ENCODE assay signal across 28 mouse cellular contexts in the genomic region with DNA sequence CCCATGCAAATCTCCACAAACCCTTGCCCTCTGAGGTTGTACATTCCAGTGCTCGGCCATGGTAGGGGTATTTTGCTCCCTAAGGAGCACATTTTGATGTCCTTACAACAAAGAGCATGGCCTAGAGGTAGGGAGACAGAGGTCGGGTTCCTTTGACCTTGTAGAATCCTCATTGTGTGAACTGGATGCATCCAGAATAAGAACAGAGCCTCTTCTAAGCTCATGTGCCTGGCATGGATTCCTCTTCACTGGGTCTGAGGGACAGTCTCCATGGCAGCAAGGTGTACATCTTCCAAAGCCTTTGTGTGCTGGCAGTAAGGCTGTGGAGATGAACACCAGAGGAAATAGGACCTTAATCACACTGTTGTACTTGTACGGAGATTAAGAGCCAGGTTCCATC.
DNase-seq lines count a peak whose midpoint lies in the region; ATAC-seq and TF ChIP-seq lines count a peak whose summit lies in the region.
"Had no signal": no experiment of that assay in that cellular context is flagged by ENCODE, and none has a peak within 500 bp of the region (broad histone marks: within the 10 kb centered on the region; RNA-seq: fewer than 3 reads in every experiment).

No protein-coding gene starts in this region.

- H3K36me3 ChIP-seq in hindbrain, postnatal 0 days (ENCODE audit: insufficient read depth, low read length), result no peaks in the 10 kb centered on the region
- no peaks in the 10 kb centered on the region for H3K36me3 ChIP-seq in hindbrain, embryonic 13.5 days
- no peaks in the 10 kb centered on the region; the same call in 1 of the 2 replicates for H3K36me3 ChIP-seq in ES-E14 (ENCODE audit: control insufficient read depth, insufficient read depth, low read length, poor library complexity, severe bottlenecking)
- H3K36me3 ChIP-seq: embryonic facial prominence, embryonic 13.5 days; forebrain, embryonic 15.5 days had no signal

- no peaks in the 10 kb centered on the region for H3K4me1 ChIP-seq in hindbrain, postnatal 0 days (ENCODE audit: insufficient read depth, low read length)
- no peaks in the 10 kb centered on the region for H3K4me1 ChIP-seq in hindbrain, embryonic 13.5 days (replicated peaks)
- no peaks in the 10 kb centered on the region for H3K4me1 ChIP-seq in ES-E14 (ENCODE audit: control insufficient read depth in 2 of 2, insufficient read depth in 2 of 2, low read length in 2 of 2, poor library complexity in 1 of 2)
- H3K4me1 ChIP-seq: embryonic facial prominence, embryonic 10.5 days; embryonic facial prominence, embryonic 13.5 days; forebrain, embryonic 12.5 days; forebrain, embryonic 15.5 days; heart, embryonic 10.5 days; heart, embryonic 13.5 days had no signal

- H3K4me3 ChIP-seq in hindbrain, postnatal 0 days (ENCODE audit: low read length), result no peak overlapping the region
- no peak overlapping the region for H3K4me3 ChIP-seq in hindbrain, embryonic 13.5 days
- H3K4me3 ChIP-seq in ES-E14 (ENCODE audit: insufficient read depth in 1 of 2, low read depth in 1 of 2, low read length in 2 of 2, poor library complexity in 1 of 2, severe bottlenecking in 1 of 2), result no peak overlapping the region
- H3K4me3 ChIP-seq: embryonic facial prominence, embryonic 10.5 days; embryonic facial prominence, embryonic 13.5 days; erythroblast, embryonic 14.5 days; forebrain, embryonic 12.5 days; forebrain, embryonic 15.5 days; heart, adult 2 months; heart, embryonic 10.5 days; heart, embryonic 13.5 days had no signal

- DNase-seq in heart, adult 11 months, result peak; percentile 31
- no peak for DNase-seq in heart, postnatal 25 days (ENCODE audit: low spot score)
- no peak for DNase-seq in hindbrain, postnatal 0 days (ENCODE audit: low spot score)
- DNase-seq in ES-E14 (ENCODE audit: low read depth, low spot score) (peak; percentile 21), adipocyte (ENCODE audit: low spot score) (no peak)
- DNase-seq in brain, adult 2 months (ENCODE audit: low read depth, low spot score), result peak; percentile 18
- no peak for DNase-seq in layer of hippocampus, postnatal 36 days
- DNase-seq: adrenal gland, adult 8-10 months; adrenal gland, postnatal 25 days; B cell, adult 2 months; cerebellum, adult 18-20 months; cerebellum, adult 9-11 months; cerebellum, postnatal 36 days; embryo, embryonic 11 days; gastrocnemius, postnatal 25 days; heart, adult 2 months; heart, postnatal 14 days; kidney, adult 2 months had no signal

- H3K9me3 ChIP-seq in hindbrain, postnatal 0 days (ENCODE audit: low read length), result no peaks in the 10 kb centered on the region
- H3K9me3 ChIP-seq in hindbrain, embryonic 13.5 days, result no peaks in the 10 kb centered on the region
- H3K9me3 ChIP-seq in ES-E14 (ENCODE audit: control insufficient read depth, insufficient read depth, low read depth, low read length), result no peaks in the 10 kb centered on the region
- H3K9me3 ChIP-seq: embryonic facial prominence, embryonic 10.5 days; embryonic facial prominence, embryonic 13.5 days; forebrain, embryonic 12.5 days; forebrain, embryonic 15.5 days; heart, embryonic 10.5 days; heart, embryonic 13.5 days had no signal

- no peak overlapping the region for H3K4me2 ChIP-seq in hindbrain, postnatal 0 days (ENCODE audit: low read depth, low read length)
- H3K4me2 ChIP-seq in hindbrain, embryonic 13.5 days, result no peak overlapping the region
- H3K4me2 ChIP-seq: embryonic facial prominence, embryonic 13.5 days; forebrain, embryonic 12.5 days; forebrain, embryonic 15.5 days; heart, embryonic 13.5 days had no signal

- intact Hi-C loops in heart, postnatal 25 days (cut with DNase I), result no loop called here

- WGBS in hindbrain, postnatal 0 days, result 62% methylated on average over 3 of the region's 3 CpGs
- 58% methylated on average over 3 of the region's 3 CpGs for WGBS in hindbrain, embryonic 13.5 days

- peak; percentile 38; the same call in 1 of the 2 replicates for ATAC-seq in hindbrain, postnatal 0 days
- no peak for ATAC-seq in hindbrain, embryonic 13.5 days (ENCODE audit: low FRiP score)
- ATAC-seq: forebrain, embryonic 15.5 days; intestine, postnatal 0 days had no signal

- in situ Hi-C loops in ES-E14 (cut with MboI; ENCODE audit: low sequenced_read_pairs in 2 of 2, unreplicated experiment in 2 of 2), result no loop called here

- H3K9ac ChIP-seq in hindbrain, postnatal 0 days (replicated peaks; ENCODE audit: low read length), result no peak overlapping the region
- no peak overlapping the region for H3K9ac ChIP-seq in hindbrain, embryonic 13.5 days
- H3K9ac ChIP-seq in ES-E14 (ENCODE audit: insufficient read depth, low read depth, low read length, poor library complexity, severe bottlenecking), result no peak overlapping the region
- H3K9ac ChIP-seq: embryonic facial prominence, embryonic 13.5 days; forebrain, embryonic 12.5 days; forebrain, embryonic 15.5 days; heart, embryonic 13.5 days had no signal

- no peak overlapping the region for H3K27ac ChIP-seq in hindbrain, postnatal 0 days
- no peak overlapping the region for H3K27ac ChIP-seq in hindbrain, embryonic 13.5 days
- no peak overlapping the region; the same call in 1 of the 2 replicates for H3K27ac ChIP-seq in ES-E14 (ENCODE audit: insufficient read depth, low read depth, low read length, poor library complexity, severe bottlenecking)
- H3K27ac ChIP-seq: embryonic facial prominence, embryonic 10.5 days; embryonic facial prominence, embryonic 13.5 days; forebrain, embryonic 12.5 days; forebrain, embryonic 15.5 days; heart, adult 2 months; heart, embryonic 10.5 days; heart, embryonic 13.5 days had no signal

- no peak for TF ChIP-seq CTCF in hindbrain, postnatal 0 days (IDR thresholded peaks at IDR 0.05; ENCODE audit: low read depth)

- H3K27me3 ChIP-seq in hindbrain, postnatal 0 days (ENCODE audit: insufficient read depth, low read length), result no peaks in the 10 kb centered on the region
- no peaks in the 10 kb centered on the region for H3K27me3 ChIP-seq in hindbrain, embryonic 13.5 days
- H3K27me3 ChIP-seq: CH12.LX; embryonic facial prominence, embryonic 13.5 days; forebrain, embryonic 12.5 days; forebrain, embryonic 15.5 days; heart, embryonic 13.5 days had no signal

TF ChIP-seq in ES-E14, 5 proteins besides CTCF, POLR2A, EP300 and RAD21:
- TF ChIP-seq HCFC1 (IDR thresholded peaks at IDR 0.05; ENCODE audit: borderline replicate concordance, insufficient read depth, low read length), result no peak

Comparison
In these comparisons a context has a peak if more than half of its experiments do, and no peak if none do; other contexts are left out.
1. DNase-seq: peak in heart, adult 11 months (single experiment), ES-E14 (single experiment) and brain, adult 2 months (single experiment); none in heart, postnatal 25 days (single experiment), hindbrain, postnatal 0 days (single experiment), adipocyte (single experiment) and layer of hippocampus, postnatal 36 days (0 of 2).